Mouse (Mus musculus) heart, adult 11 months (tissue): ENCODE measurements at regions not wholly inside any gene's neighbourhood (a gene's known extent, or its start where the extent isn't known, plus 50 kb on each side); places are given as distances from the start of the nearest gene placed in this dataset.

Experiments used
- DNase-seq: peaks from one replicate; pipeline ENCODE4 v3.0.0; 2022

GRCm38 (mm10) chr10:18907276-18907960 lies 62.6 kb downstream of the Perp start:
- no peak for DNase-seq

- no peak for DNase-seq
Measured at GRCm38 (mm10) chr10:18909307-18909706, 64.5 kb downstream of the Perp start.

GRCm38 (mm10) chr10:18910898-18911297 lies 66.1 kb downstream of the Perp start:
- DNase-seq = peak; percentile 84

GRCm38 (mm10) chr10:18917120-18917616 lies 72.3 kb downstream of the Perp start:
- DNase-seq = no peak

- no peak for DNase-seq
Measured at GRCm38 (mm10) chr10:18923088-18923821, 78.4 kb downstream of the Perp start.

GRCm38 (mm10) chr10:18927811-18928210 lies 83.0 kb downstream of the Perp start:
- DNase-seq = no peak

GRCm38 (mm10) chr10:18931344-18931743 lies 84.1 kb downstream of the Tnfaip3 start:
- peak; percentile 44 for DNase-seq

- peak; percentile 48 for DNase-seq
Measured at GRCm38 (mm10) chr10:18941447-18941846, 74.0 kb downstream of the Tnfaip3 start.

GRCm38 (mm10) chr10:18941908-18942307 lies 73.5 kb downstream of the Tnfaip3 start:
- DNase-seq = peak; percentile 7

GRCm38 (mm10) chr10:18943296-18944075 lies 72.0 kb downstream of the Tnfaip3 start:
- peak; percentile 57 for DNase-seq

GRCm38 (mm10) chr10:18946727-18947126 lies 68.7 kb downstream of the Tnfaip3 start:
- DNase-seq = no peak
